Mouse (Mus musculus) G1E (cell line): ENCODE measurements around the gene Aagab.

Experiments used
- CTCF ChIP-seq: IDR thresholded peaks from 2 replicates; pipeline ENCODE4 v1.5.1; 2012; ENCODE audit warnings: low read depth, low read length, inconsistent platforms, mixed read lengths
- GATA1 ChIP-seq: IDR thresholded peaks from 2 replicates; pipeline ENCODE4 v1.6.1; 2012; ENCODE audit warnings: borderline replicate concordance, low read length, inconsistent platforms, mixed read lengths
- POLR2AphosphoS5 ChIP-seq: IDR thresholded peaks from 2 replicates; pipeline ENCODE4 v1.6.1; 2012; ENCODE audit warnings: low read depth, low read length, inconsistent platforms; ENCODE audit not compliant: insufficient replicate concordance
- TAL1 ChIP-seq: conservative IDR thresholded peaks from 2 replicates; pipeline ENCODE4 v1.6.1; 2012; ENCODE audit warnings: low read depth, low read length, inconsistent platforms, mixed read lengths

DNA sequence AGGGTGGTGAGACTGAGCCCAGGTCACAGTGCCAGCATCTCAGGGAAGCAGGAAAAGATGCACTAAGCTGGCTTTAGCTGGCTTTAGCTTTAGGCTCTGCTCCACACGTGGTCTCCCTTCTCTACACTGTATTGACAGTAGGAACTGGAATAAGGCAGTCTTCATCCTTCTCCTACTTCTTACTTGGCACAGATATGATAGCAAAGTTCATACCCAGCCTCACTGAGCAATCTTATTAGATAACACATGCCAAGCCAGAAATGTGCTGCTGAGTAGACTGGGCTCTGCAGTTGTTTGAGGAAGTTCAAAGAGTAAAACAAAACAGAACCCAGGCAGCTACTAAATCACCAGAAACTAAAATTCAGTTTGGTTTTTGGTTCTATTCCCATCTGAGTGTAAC is 11.1 kb downstream of the Aagab start:
- no peak for TF ChIP-seq CTCF
- TF ChIP-seq GATA1, result no peak
- TF ChIP-seq POLR2AphosphoS5, result no peak
- TF ChIP-seq TAL1, result no peak
